ENCODE assay signal across 31 mouse cellular contexts in the genomic region with DNA sequence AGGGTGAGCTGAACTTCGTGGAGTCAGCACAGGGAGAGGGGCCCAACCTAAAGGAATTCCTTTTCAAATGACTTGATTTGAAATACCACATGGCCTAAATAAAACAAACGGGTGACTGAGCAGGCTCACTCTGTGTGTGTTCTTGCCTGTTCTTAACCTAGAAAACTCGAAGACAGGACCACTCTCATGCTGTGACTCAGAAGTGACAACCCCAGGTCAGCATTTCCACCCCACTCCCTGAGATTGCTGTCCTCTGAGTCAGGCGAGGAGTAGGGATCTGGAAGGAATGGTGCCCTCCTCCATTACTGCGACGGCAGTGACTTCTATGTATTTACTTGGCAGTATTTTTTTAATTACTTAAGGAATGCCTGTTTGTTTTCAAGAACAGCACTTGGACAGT.
A peak's percentile ranks its signal among the peaks of the same experiment; 100 is the strongest.
DNase-seq lines count a peak whose midpoint lies in the region; ATAC-seq lines count a peak whose summit lies in the region.
"Had no signal": no experiment of that assay in that cellular context is flagged by ENCODE, and none has a peak within 500 bp of the region (broad histone marks: within the 10 kb centered on the region; RNA-seq: fewer than 3 reads in every experiment).

No protein-coding gene starts in this region.

- H3K27ac ChIP-seq in kidney, embryonic 15.5 days: 0 out of 2 replicates have a peak overlapping the region, but pooled peaks have one; percentile 13
- no peak overlapping the region for H3K27ac ChIP-seq in embryonic facial prominence, embryonic 14.5 days (replicated peaks; ENCODE audit: low read depth, low read length)
- H3K27ac ChIP-seq in forebrain, embryonic 12.5 days: no peak overlapping the region
- H3K27ac ChIP-seq: hindbrain, embryonic 12.5 days; hindbrain, postnatal 0 days; intestine, embryonic 15.5 days; limb, embryonic 15.5 days; liver, embryonic 13.5 days; neural tube, embryonic 15.5 days; stomach, postnatal 0 days had no signal

- peak; percentile 56 for ATAC-seq in kidney, embryonic 15.5 days (replicated peaks; ENCODE audit: low FRiP score)
- ATAC-seq in embryonic facial prominence, embryonic 14.5 days (ENCODE audit: low read depth): no peak
- no peak for ATAC-seq in forebrain, embryonic 12.5 days (ENCODE audit: low FRiP score)
- ATAC-seq: forebrain, postnatal 0 days; hindbrain, postnatal 0 days; intestine, embryonic 15.5 days had no signal

- no peaks in the 10 kb centered on the region for H3K36me3 ChIP-seq in kidney, embryonic 15.5 days
- no peaks in the 10 kb centered on the region for H3K36me3 ChIP-seq in embryonic facial prominence, embryonic 14.5 days (ENCODE audit: control insufficient read depth, insufficient read depth, low read length)
- no peaks in the 10 kb centered on the region for H3K36me3 ChIP-seq in forebrain, embryonic 12.5 days (replicated peaks)
- H3K36me3 ChIP-seq: hindbrain, embryonic 12.5 days; intestine, embryonic 15.5 days; limb, embryonic 10.5 days; limb, embryonic 15.5 days; liver, embryonic 13.5 days; neural tube, embryonic 15.5 days had no signal

- H3K4me3 ChIP-seq in kidney, embryonic 15.5 days (replicated peaks): no peak overlapping the region
- no peak overlapping the region for H3K4me3 ChIP-seq in embryonic facial prominence, embryonic 14.5 days (ENCODE audit: low read depth, low read length)
- H3K4me3 ChIP-seq in forebrain, embryonic 12.5 days (replicated peaks): no peak overlapping the region
- H3K4me3 ChIP-seq: hindbrain, embryonic 12.5 days; intestine, embryonic 15.5 days; limb, embryonic 10.5 days; limb, embryonic 15.5 days; liver, embryonic 13.5 days; neural tube, embryonic 15.5 days had no signal

- H3K4me1 ChIP-seq in kidney, embryonic 15.5 days: peaks cover 8% of the 10 kb centered on the region; the same call in 1 of the 2 replicates
- 0 out of 2 replicates have a peak, but pooled peaks cover 3% of the 10 kb centered on the region for H3K4me1 ChIP-seq in embryonic facial prominence, embryonic 14.5 days (ENCODE audit: control insufficient read depth, insufficient read depth, low read length)
- H3K4me1 ChIP-seq in forebrain, embryonic 12.5 days: 0 out of 2 replicates have a peak, but pooled peaks cover 3% of the 10 kb centered on the region
- H3K4me1 ChIP-seq: hindbrain, embryonic 12.5 days; intestine, embryonic 15.5 days; liver, embryonic 13.5 days; neural tube, embryonic 15.5 days had no signal

- H3K4me2 ChIP-seq in kidney, embryonic 15.5 days: no peak overlapping the region
- H3K4me2 ChIP-seq in embryonic facial prominence, embryonic 14.5 days (ENCODE audit: low read depth, low read length): no peak overlapping the region
- no peak overlapping the region for H3K4me2 ChIP-seq in forebrain, embryonic 12.5 days
- H3K4me2 ChIP-seq: hindbrain, embryonic 12.5 days; intestine, embryonic 15.5 days; limb, embryonic 15.5 days; liver, embryonic 13.5 days; neural tube, embryonic 15.5 days had no signal

- H3K27me3 ChIP-seq in kidney, embryonic 15.5 days: no peaks in the 10 kb centered on the region
- no peaks in the 10 kb centered on the region for H3K27me3 ChIP-seq in embryonic facial prominence, embryonic 14.5 days (replicated peaks; ENCODE audit: control insufficient read depth, insufficient read depth, low read length)
- no peaks in the 10 kb centered on the region for H3K27me3 ChIP-seq in forebrain, embryonic 12.5 days
- H3K27me3 ChIP-seq: CH12.LX; hindbrain, embryonic 12.5 days; intestine, embryonic 15.5 days; limb, embryonic 15.5 days; liver, embryonic 13.5 days; neural tube, embryonic 15.5 days had no signal

- WGBS in kidney, embryonic 15.5 days: 26% methylated on average over 6 of the region's 6 CpGs
- 27% methylated on average over 6 of the region's 6 CpGs for WGBS in embryonic facial prominence, embryonic 14.5 days
- WGBS in forebrain, embryonic 12.5 days: 51% methylated on average over 6 of the region's 6 CpGs

- no peak for DNase-seq in kidney, postnatal 36 days
- DNase-seq in 3134 (ENCODE audit: extremely low read depth, insufficient read length, low spot score) (peak; percentile 74), MN1 (ENCODE audit: low spot score) (peak; percentile 8)
- DNase-seq in embryonic facial prominence, embryonic 14.5 days (ENCODE audit: low spot score): peak; percentile 22
- no peak for DNase-seq in adrenal gland, postnatal 4 days (ENCODE audit: low spot score in 2 of 2)
- DNase-seq in frontal cortex, postnatal 10 days (ENCODE audit: low spot score in 2 of 2): no peak
- DNase-seq: adrenal gland, postnatal 25 days; B cell, adult 2 months; cerebellum, adult 2 months; cerebellum, postnatal 14 days; forebrain, postnatal 0 days; gastrocnemius, postnatal 10 days; heart, postnatal 36 days; layer of hippocampus, postnatal 36 days; liver, embryonic 13.5 days; lung, adult 18-20 months; lung, postnatal 10 days; midbrain, embryonic 14.5 days; right cerebral cortex, postnatal 4 days; thymus, adult 18-20 months; thymus, postnatal 25 days had no signal

- no peak overlapping the region for H3K9ac ChIP-seq in kidney, embryonic 15.5 days
- no peak overlapping the region for H3K9ac ChIP-seq in embryonic facial prominence, embryonic 14.5 days (ENCODE audit: low read depth, low read length)
- no peak overlapping the region for H3K9ac ChIP-seq in forebrain, embryonic 12.5 days
- H3K9ac ChIP-seq: forebrain, postnatal 0 days; hindbrain, embryonic 12.5 days; intestine, embryonic 15.5 days; limb, embryonic 15.5 days; liver, embryonic 13.5 days; neural tube, embryonic 15.5 days had no signal

- no peaks in the 10 kb centered on the region for H3K9me3 ChIP-seq in kidney, embryonic 15.5 days (replicated peaks)
- H3K9me3 ChIP-seq in embryonic facial prominence, embryonic 14.5 days (ENCODE audit: control insufficient read depth, low read length): peaks cover 4% of the 10 kb centered on the region; the same call in 1 of the 2 replicates
- 0 out of 2 replicates have a peak, but pooled peaks cover 6% of the 10 kb centered on the region for H3K9me3 ChIP-seq in forebrain, embryonic 12.5 days
- H3K9me3 ChIP-seq: intestine, embryonic 15.5 days; limb, embryonic 10.5 days; limb, embryonic 15.5 days; liver, embryonic 13.5 days had no signal

Comparison
In these comparisons a context has a peak if more than half of its experiments do, and no peak if none do; other contexts are left out.
1. DNase-seq: peak in 3134 (single experiment), MN1 (single experiment) and embryonic facial prominence, embryonic 14.5 days (single experiment); none in kidney, postnatal 36 days (0 of 2), adrenal gland, postnatal 4 days (0 of 2) and frontal cortex, postnatal 10 days (0 of 2).